Mouse (Mus musculus): ENCODE data around the gene Ikzf5. TPM values are rescaled to one million over a fixed set of nuclear protein-coding genes. Genes with fewer than 3 reads are reported as not detected.

The Ikzf5 gene
- total RNA-seq (2023; ENCODE audit: inconsistent age) = 52.0 to 74.1 TPM (median 65.3 TPM) in 4 replicates

DNA sequence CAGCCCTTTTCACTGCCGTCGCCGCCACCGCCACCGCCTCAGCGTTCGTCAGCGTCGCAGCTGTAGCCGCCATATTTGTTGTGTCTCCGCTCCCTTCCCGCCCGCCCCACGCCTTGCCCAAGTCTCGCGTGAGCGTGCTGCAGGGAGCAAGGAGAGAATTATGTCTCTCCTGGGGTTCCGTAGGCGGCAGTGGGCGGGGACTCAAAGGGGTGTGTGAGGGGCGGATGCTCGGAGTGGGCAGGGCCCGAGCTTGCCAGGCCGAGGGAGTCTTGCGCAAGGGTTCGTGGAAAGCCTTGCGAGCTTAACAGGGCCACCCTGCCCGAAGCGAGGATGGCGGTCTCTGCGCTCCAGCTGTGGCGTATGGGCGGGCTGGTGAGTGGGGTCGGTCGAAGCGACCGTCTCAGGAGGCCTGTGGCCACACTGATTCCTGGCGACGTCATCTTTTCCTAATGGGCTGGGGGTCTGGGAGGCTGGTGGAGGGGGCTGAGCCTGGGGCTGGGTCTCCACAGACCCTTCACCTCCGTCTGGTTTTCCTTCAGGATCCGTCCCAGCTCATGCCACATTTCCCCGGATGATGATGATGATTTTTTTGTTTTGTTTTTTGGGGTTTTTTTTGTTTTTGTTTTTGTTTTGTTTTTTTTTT, at the start of gene Ikzf5, which contains the start of gene Acadsb:
Ikzf5 (minus strand) TSS at position 106 of the 643 bp plus-strand sequence.
Acadsb (plus strand) TSS at position 186 of the 643 bp plus-strand sequence.

DNA sequence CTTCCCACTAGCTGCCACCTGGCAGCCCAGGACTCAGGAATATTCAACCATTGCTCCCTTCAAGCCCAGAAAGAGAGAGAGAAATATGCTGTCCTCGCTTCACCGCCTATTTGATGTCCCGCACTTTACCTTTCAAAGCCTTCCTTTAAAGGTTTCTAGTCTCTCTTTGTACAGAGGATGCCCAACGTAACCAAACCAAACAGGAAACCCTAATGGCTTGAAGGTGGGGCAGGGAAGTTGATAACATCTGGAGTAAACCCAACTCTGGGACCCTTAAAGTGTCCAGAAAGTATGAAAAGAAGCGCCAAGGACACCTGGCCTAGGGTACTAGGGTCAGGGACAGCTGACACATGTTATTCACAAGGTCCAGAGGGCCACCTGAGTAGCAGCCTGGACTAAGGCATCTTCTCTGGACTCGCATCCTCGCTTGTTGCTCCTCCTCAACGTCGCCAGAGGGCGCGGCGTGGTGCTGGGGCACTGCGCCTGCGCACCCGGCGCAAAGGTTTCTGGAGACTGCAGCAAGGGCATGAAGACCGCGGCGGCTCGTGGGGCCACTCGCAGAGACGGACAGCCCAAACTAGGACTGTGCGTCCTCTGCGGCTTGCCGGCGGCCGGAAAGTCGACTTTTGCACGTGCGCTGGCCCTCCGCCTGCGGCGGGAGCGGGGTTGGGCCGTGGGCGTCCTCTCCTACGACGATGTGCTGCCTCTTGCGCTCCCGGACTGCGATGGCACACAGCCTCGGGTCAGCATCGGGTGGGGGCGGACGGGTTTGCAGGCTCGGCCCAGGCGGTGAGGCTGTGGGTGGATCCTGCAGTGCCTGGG, 39.5 kb downstream of the Ikzf5 start, which contains the start of gene Pstk:
Pstk (plus strand) TSS at position 494 of the 822 bp plus-strand sequence.

DNA sequence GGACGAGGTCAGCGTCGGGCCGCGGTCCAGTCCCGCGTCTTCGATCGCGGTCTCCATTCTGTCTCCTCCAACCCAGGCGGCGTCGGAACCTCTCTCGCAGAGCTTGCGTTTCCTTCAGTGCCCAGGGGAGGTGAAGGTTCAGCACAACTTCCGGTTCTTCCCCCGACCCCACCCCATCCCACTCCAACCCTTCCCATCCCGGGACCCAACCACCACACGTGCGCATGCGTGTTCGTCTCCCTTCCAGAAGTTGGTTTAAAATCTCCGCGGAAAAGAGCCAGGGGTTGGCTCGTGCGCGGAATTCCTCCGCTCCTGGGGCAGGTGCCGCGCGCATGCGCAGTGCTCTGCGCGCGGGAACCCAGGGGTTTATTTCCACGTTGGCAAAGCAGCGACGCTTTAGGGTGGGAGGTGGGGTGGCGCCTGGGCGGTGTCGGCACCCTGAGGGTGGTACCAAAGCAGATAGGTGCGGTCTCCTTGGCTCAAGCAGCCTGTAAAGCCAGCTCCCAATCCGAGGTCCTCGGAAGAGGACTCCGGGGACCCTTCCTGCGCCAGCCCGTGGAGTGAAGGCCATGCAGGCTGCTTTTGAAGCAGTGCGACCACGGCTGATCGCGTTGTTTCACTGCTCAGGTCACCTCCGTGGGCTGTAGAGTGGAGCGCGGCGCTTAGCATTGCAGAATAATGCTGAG, 47.6 kb downstream of the Ikzf5 start, which contains the start of gene 2310057M21Rik:
2310057M21Rik (minus strand) TSS at position 145 of the 686 bp plus-strand sequence.

Other genes starting within 250 kb of the Ikzf5 start
- gene 5430419D17Rik, start 236.1 kb downstream of the Ikzf5 start, total RNA-seq (2023; ENCODE audit: inconsistent age) = not detected in 4 replicates
- not detected in 4 replicates for gene Cuzd1, start 88.2 kb downstream of the Ikzf5 start, total RNA-seq (2023; ENCODE audit: inconsistent age)
- gene Fam24b, start 81.0 kb downstream of the Ikzf5 start, total RNA-seq (2023; ENCODE audit: inconsistent age) = 1.6 TPM in 1 of 4 replicates, not detected in the others
- gene Fam24a, start 76.7 kb downstream of the Ikzf5 start, total RNA-seq (2023; ENCODE audit: inconsistent age) = not detected in 4 replicates
- 15.1 to 24.5 TPM (median 17.9 TPM) in 4 replicates for gene 2310057M21Rik, start 47.8 kb downstream of the Ikzf5 start, total RNA-seq (2023; ENCODE audit: inconsistent age)
- 12.9 to 20.6 TPM (median 16.8 TPM) in 4 replicates for gene Pstk, start 39.4 kb downstream of the Ikzf5 start, total RNA-seq (2023; ENCODE audit: inconsistent age)
- 15.4 to 22.4 TPM (median 18.4 TPM) in 4 replicates for gene Acadsb, start 80 bp upstream of the Ikzf5 start, total RNA-seq (2023; ENCODE audit: inconsistent age)
- not detected in 4 replicates for gene Hmx3, start 132.3 kb upstream of the Ikzf5 start, total RNA-seq (2023; ENCODE audit: inconsistent age)
- not detected in 4 replicates for gene Hmx2, start 138.3 kb upstream of the Ikzf5 start, total RNA-seq (2023; ENCODE audit: inconsistent age)
- 46.0 to 59.3 TPM (median 53.1 TPM) in 4 replicates for gene Bub3, start 149.7 kb upstream of the Ikzf5 start, total RNA-seq (2023; ENCODE audit: inconsistent age)

Measured in B cell, adult (primary cell).